Mouse (Mus musculus) small intestine, adult 10 weeks (tissue): ENCODE results near the gene Bcap29. TPM values are rescaled to one million over a fixed set of nuclear protein-coding genes. Genes with fewer than 3 reads are reported as not detected.

ENCODE experiments used
- polyA plus RNA-seq: library from polyadenylated mRNA; stranded (reverse); fragments of 350-450 nt; fragmentation: Illumina TruSeq; extraction: RNeasy Lipid Tissue Mini Kit (QIAGEN cat#74804); gene quantifications from one replicate; pipeline ENCODE4 v1.2.3, GENCODE M21; 2014; ENCODE audit warnings: low replicate concordance

Gene Bcap29
- polyA plus RNA-seq, result 52.8 TPM

GRCm38 (mm10) chr12:31634343-31635239 is at the start of gene Bcap29:
TSS of gene Bcap29 (minus strand) at chr12:31634658.

GRCm38 (mm10) chr12:31654197-31654964 is 19.9 kb upstream of the Bcap29 start, which contains the start of the genes Dus4l and Cog5:
TSS of gene Dus4l (minus strand) at chr12:31654826.
TSS of gene Cog5 (plus strand) at chr12:31654869.

Other genes with a start within 250 kb of the Bcap29 start
- 387 TPM for gene Slc26a3, start 243.8 kb downstream of the Bcap29 start, polyA plus RNA-seq
- gene Cbll1, start 135.0 kb downstream of the Bcap29 start, polyA plus RNA-seq, result 28.6 TPM
- 0.11 TPM for gene Slc26a4, start 74.7 kb downstream of the Bcap29 start, polyA plus RNA-seq
- 10.2 TPM for gene Dus4l, start 20.2 kb upstream of the Bcap29 start, polyA plus RNA-seq
- 83.7 TPM for gene Cog5, start 20.2 kb upstream of the Bcap29 start, polyA plus RNA-seq
- gene Gpr22, start 79.3 kb upstream of the Bcap29 start, polyA plus RNA-seq, result 4.7 TPM